Mouse (Mus musculus) retina, embryonic 14.5 days (tissue): ENCODE results near the gene Rangrf.
A peak's percentile ranks its signal among the peaks of the same experiment; 100 is the strongest.
"Not testable (repeated sequence)": the region's sequence is repeated elsewhere in the genome, so short reads cannot be mapped to it uniquely, and the experiment has no call there.

Source experiments
- DNase-seq: peaks from one replicate; pipeline ENCODE4 v3.0.0-alpha.2; 2015; ENCODE audit warnings: low spot score

Rangrf gene

GRCm38 (mm10) chr11:68945245-68945644, 29.7 kb downstream of the Rangrf start:
- DNase-seq, result no peak

GRCm38 (mm10) chr11:68942731-68943130, 32.3 kb downstream of the Rangrf start:
- no peak for DNase-seq

GRCm38 (mm10) chr11:68940516-68940915, 34.5 kb downstream of the Rangrf start:
- DNase-seq, result no peak

GRCm38 (mm10) chr11:68939451-68940304, 35.3 kb downstream of the Rangrf start:
- peak; percentile 92 for DNase-seq

- DNase-seq, result not testable (repeated sequence)
Observed at GRCm38 (mm10) chr11:68936951-68937350, 38.0 kb downstream of the Rangrf start.

- DNase-seq, result no peak
Observed at GRCm38 (mm10) chr11:68933885-68934507, 41.0 kb downstream of the Rangrf start.

GRCm38 (mm10) chr11:68929947-68930346, 45.0 kb downstream of the Rangrf start:
- DNase-seq, result no peak

- DNase-seq, result no peak
Observed at GRCm38 (mm10) chr11:68926981-68927380, 48.0 kb downstream of the Rangrf start, which contains the start of gene Odf4. Gene Odf4 (minus strand): TSS chr11:68927081.

- DNase-seq, result no peak
Observed at GRCm38 (mm10) chr11:68924749-68925148, 50.2 kb downstream of the Rangrf start.

- DNase-seq, result no peak
Observed at GRCm38 (mm10) chr11:68923191-68923590, 51.8 kb downstream of the Rangrf start.
